Mouse (Mus musculus): ENCODE measurements at regions not wholly inside any gene's neighbourhood (a gene's known extent, or its start where the extent isn't known, plus 50 kb on each side); places are given as distances from the start of the nearest gene placed in this dataset.

DNA sequence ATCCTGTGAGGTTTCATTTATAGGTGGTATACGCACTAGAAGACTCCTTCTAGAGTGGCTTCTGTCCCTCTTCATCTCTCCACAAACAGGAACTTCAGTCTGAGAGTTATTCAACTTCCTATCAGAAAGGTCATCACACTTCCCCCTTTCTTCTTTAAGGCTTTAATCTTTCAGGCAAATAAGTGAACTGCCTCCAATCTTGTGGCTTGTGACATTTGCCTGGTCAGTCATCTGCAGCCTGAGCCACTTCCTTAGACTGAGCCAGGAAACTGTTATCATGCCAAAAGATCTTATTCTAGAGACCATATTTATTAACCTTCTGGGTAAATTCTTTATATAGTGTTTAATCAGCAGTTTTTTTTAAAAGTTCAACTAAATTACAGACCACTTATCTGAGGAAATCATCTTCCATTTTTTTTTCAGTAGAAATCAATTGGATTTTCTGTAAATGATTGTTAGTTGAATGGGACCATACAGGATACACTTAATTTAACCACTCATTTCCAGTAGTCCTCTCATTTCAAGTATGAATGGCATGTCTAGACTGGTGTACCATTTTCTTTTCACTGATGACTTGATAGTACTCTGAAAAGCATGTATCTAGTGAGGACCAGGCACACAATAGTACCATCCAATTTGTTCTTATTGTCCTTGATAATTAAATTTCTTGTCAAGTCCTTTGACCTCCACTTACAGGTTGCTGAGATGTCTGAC lies 234.4 kb downstream of the Rprm start:
- peak; percentile 99 for ATAC-seq (replicated peaks; ENCODE audit: low read depth, poor library complexity, severe bottlenecking)
